ENCODE assay signal across 35 mouse cellular contexts in genomic region chr6:43670939-43671338, GRCm38 (mm10).
"Had no signal": no experiment of that assay in that cellular context is flagged by ENCODE, and none has a peak within 500 bp of the region (broad histone marks: within the 10 kb centered on the region; RNA-seq: fewer than 3 reads in every experiment).

No protein-coding gene starts in this region.

- H3K27ac ChIP-seq: heart, embryonic 10.5 days; heart, embryonic 13.5 days; heart, embryonic 15.5 days; hindbrain, embryonic 10.5 days; hindbrain, embryonic 12.5 days; hindbrain, embryonic 13.5 days; hindbrain, embryonic 14.5 days; hindbrain, embryonic 15.5 days; hindbrain, postnatal 0 days; intestine, embryonic 15.5 days; kidney, embryonic 15.5 days; kidney, postnatal 0 days; layer of hippocampus, adult 2 months had no signal

- H3K4me1 ChIP-seq: heart, embryonic 10.5 days; heart, embryonic 12.5 days; heart, embryonic 13.5 days; heart, embryonic 15.5 days; hindbrain, embryonic 12.5 days had no signal

- H3K27me3 ChIP-seq: heart, embryonic 12.5 days; heart, embryonic 13.5 days; heart, embryonic 15.5 days; hindbrain, embryonic 12.5 days; hindbrain, embryonic 13.5 days; hindbrain, embryonic 15.5 days; intestine, embryonic 15.5 days; kidney, embryonic 15.5 days had no signal

- ATAC-seq: hindbrain, embryonic 16.5 days; hindbrain, postnatal 0 days; inflammation-experienced regulatory T-cells, adult 6 months; intestine, embryonic 15.5 days; intestine, embryonic 16.5 days; intestine, postnatal 0 days had no signal

- H3K9ac ChIP-seq: heart, embryonic 12.5 days; heart, embryonic 13.5 days; heart, embryonic 15.5 days; hindbrain, embryonic 12.5 days; hindbrain, embryonic 13.5 days; hindbrain, embryonic 14.5 days; hindbrain, embryonic 15.5 days; intestine, embryonic 15.5 days; kidney, embryonic 15.5 days had no signal

- H3K36me3 ChIP-seq: heart, embryonic 10.5 days; heart, embryonic 12.5 days; heart, embryonic 13.5 days; heart, embryonic 15.5 days; hindbrain, embryonic 10.5 days; hindbrain, embryonic 12.5 days; hindbrain, embryonic 13.5 days; hindbrain, embryonic 15.5 days; intestine, embryonic 15.5 days; kidney, embryonic 15.5 days had no signal

- DNase-seq: heart, postnatal 10 days; heart, postnatal 14 days; heart, postnatal 36 days; heart, postnatal 4 days; kidney, adult 11 months; kidney, adult 18-20 months; kidney, adult 2 months; kidney, adult 8-10 months; kidney, adult 9 months; kidney, postnatal 10 days; kidney, postnatal 14 days; kidney, postnatal 25 days; kidney, postnatal 36 days; kidney, postnatal 4 days; layer of hippocampus, adult 9-11 months; layer of hippocampus, postnatal 36 days had no signal

- H3K4me2 ChIP-seq: heart, embryonic 11.5 days; heart, embryonic 12.5 days; heart, embryonic 13.5 days; heart, embryonic 15.5 days; hindbrain, embryonic 12.5 days; hindbrain, embryonic 13.5 days; hindbrain, embryonic 14.5 days; hindbrain, embryonic 15.5 days; intestine, embryonic 15.5 days; kidney, embryonic 15.5 days had no signal

- H3K9me3 ChIP-seq: heart, embryonic 10.5 days; heart, embryonic 12.5 days; heart, embryonic 15.5 days; hindbrain, embryonic 10.5 days; hindbrain, embryonic 12.5 days; hindbrain, embryonic 13.5 days; hindbrain, embryonic 15.5 days; intestine, embryonic 15.5 days; kidney, embryonic 15.5 days had no signal

- H3K4me3 ChIP-seq: heart, embryonic 10.5 days; heart, embryonic 12.5 days; heart, embryonic 13.5 days; heart, embryonic 15.5 days; hindbrain, embryonic 10.5 days; hindbrain, embryonic 12.5 days; hindbrain, embryonic 13.5 days; hindbrain, embryonic 15.5 days; intestine, embryonic 15.5 days; kidney, embryonic 15.5 days; layer of hippocampus, adult 2 months had no signal
